Mouse (Mus musculus): Measurements from ENCODE around the gene Pja2.

- TF ChIP-seq EP300 (IDR thresholded peaks at IDR 0.05; ENCODE audit: low read depth) = no peak
- TF ChIP-seq CTCF (IDR thresholded peaks at IDR 0.05; ENCODE audit: low read depth) = no peak
Measured at GRCm38 (mm10) chr17:64331291-64331897, 322 bp downstream of the Pja2 start.
